ENCODE assay signal across 8 mouse cellular contexts in the genomic region with DNA sequence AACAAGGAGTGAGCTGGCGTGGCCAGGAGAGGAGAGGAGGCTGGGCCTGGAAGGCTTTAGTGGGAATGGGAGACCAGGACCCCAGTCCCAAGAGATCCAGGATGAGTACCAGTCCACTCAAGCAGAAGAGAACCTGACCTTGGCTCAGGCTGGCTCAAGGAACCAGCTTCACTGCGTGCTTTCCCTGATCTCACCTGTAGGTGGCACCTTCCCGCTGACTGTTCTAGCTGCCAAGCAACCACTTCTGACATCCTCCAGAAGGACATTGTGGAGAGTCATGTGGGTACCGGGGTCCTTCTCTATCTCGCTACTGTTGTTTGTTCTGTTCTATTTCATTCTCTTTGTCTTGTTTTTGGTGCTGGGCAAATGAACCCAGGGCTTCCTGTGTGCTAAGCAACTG.
A peak's percentile ranks its signal among the peaks of the same experiment; 100 is the strongest.
DNase-seq lines count a peak whose midpoint lies in the region; ATAC-seq and TF ChIP-seq lines count a peak whose summit lies in the region.

No protein-coding gene starts in this region.

- TF ChIP-seq CTCF in heart, adult 2 months (IDR thresholded peaks at IDR 0.05), result peak; percentile 83
- peak; percentile 79 for TF ChIP-seq CTCF in stomach, postnatal 0 days (IDR thresholded peaks at IDR 0.05; ENCODE audit: low read depth)

- no peak overlapping the region for H3K27ac ChIP-seq in heart, adult 2 months
- H3K27ac ChIP-seq in heart, embryonic 10.5 days, result no peak overlapping the region
- no peak overlapping the region for H3K27ac ChIP-seq in forebrain, embryonic 12.5 days
- H3K27ac ChIP-seq in stomach, postnatal 0 days (replicated peaks), result no peak overlapping the region

- intact Hi-C loops in heart, adult 2 months (cut with DNase I), result loop anchor here (2.0 to 5.0 kb wide), 2 partner anchors 81 to 321 kb away; a partner anchor contains a TSS

- peak; percentile 49; the same call in 1 of the 2 replicates for ATAC-seq in forebrain, embryonic 12.5 days (ENCODE audit: low FRiP score)
- ATAC-seq in stomach, postnatal 0 days (ENCODE audit: low FRiP score, low TSS enrichment), result 0 out of 2 replicates have a peak, but pooled peaks have one; percentile 29

- no peaks in the 10 kb centered on the region for H3K9me3 ChIP-seq in heart, embryonic 10.5 days
- H3K9me3 ChIP-seq in forebrain, embryonic 12.5 days, result no peaks in the 10 kb centered on the region
- no peaks in the 10 kb centered on the region for H3K9me3 ChIP-seq in stomach, postnatal 0 days (ENCODE audit: control insufficient read depth, low read length)

- H3K4me3 ChIP-seq in heart, adult 2 months, result no peak overlapping the region
- H3K4me3 ChIP-seq in heart, embryonic 10.5 days, result no peak overlapping the region
- H3K4me3 ChIP-seq in forebrain, embryonic 12.5 days (replicated peaks), result no peak overlapping the region
- H3K4me3 ChIP-seq in stomach, postnatal 0 days (ENCODE audit: low read depth, low read length), result no peak overlapping the region

- no peak for TF ChIP-seq EP300 in heart, adult 2 months (IDR thresholded peaks at IDR 0.05; ENCODE audit: insufficient read depth, low read depth, low read length)
- no peak for TF ChIP-seq EP300 in stomach, postnatal 0 days (optimal IDR thresholded peaks at IDR 0.05)

- H3K79me2 ChIP-seq in heart, adult 2 months (replicated peaks; ENCODE audit: control insufficient read depth, insufficient read depth, low read length), result no peaks in the 10 kb centered on the region

- H3K4me1 ChIP-seq in heart, adult 2 months (ENCODE audit: control insufficient read depth, insufficient read depth, low read length), result no peaks in the 10 kb centered on the region
- peaks cover 7% of the 10 kb centered on the region for H3K4me1 ChIP-seq in heart, embryonic 10.5 days
- H3K4me1 ChIP-seq in forebrain, embryonic 12.5 days, result no peaks in the 10 kb centered on the region; the same call in 1 of the 2 replicates
- H3K4me1 ChIP-seq in stomach, postnatal 0 days (replicated peaks; ENCODE audit: control insufficient read depth, insufficient read depth), result no peaks in the 10 kb centered on the region

- no peak overlapping the region for H3K4me2 ChIP-seq in forebrain, embryonic 12.5 days
- H3K4me2 ChIP-seq in stomach, postnatal 0 days (replicated peaks; ENCODE audit: low read depth), result no peak overlapping the region

- H3K9ac ChIP-seq in heart, adult 2 months (ENCODE audit: low read depth, low read length), result no peak overlapping the region
- H3K9ac ChIP-seq in forebrain, embryonic 12.5 days, result no peak overlapping the region
- H3K9ac ChIP-seq in stomach, postnatal 0 days (ENCODE audit: low read length), result no peak overlapping the region

- TF ChIP-seq POLR2A in heart, adult 2 months (IDR thresholded peaks at IDR 0.05; ENCODE audit: insufficient read depth, low read depth, low read length), result no peak

- H3K27me3 ChIP-seq in heart, adult 2 months (ENCODE audit: control insufficient read depth, insufficient read depth, low read length), result no peaks in the 10 kb centered on the region
- H3K27me3 ChIP-seq in heart, embryonic 10.5 days (ENCODE audit: insufficient read depth, poor library complexity, severe bottlenecking), result no peaks in the 10 kb centered on the region
- no peaks in the 10 kb centered on the region for H3K27me3 ChIP-seq in forebrain, embryonic 12.5 days
- H3K27me3 ChIP-seq in stomach, postnatal 0 days (ENCODE audit: control insufficient read depth, insufficient read depth, low read length), result no peaks in the 10 kb centered on the region

- WGBS in heart, adult 2 months, result 26% methylated on average over 5 of the region's 5 CpGs
- 18% methylated on average over 5 of the region's 5 CpGs for WGBS in heart, embryonic 10.5 days
- 31% methylated on average over 5 of the region's 5 CpGs for WGBS in forebrain, embryonic 12.5 days
- 23% methylated on average over 5 of the region's 5 CpGs for WGBS in stomach, postnatal 0 days

- peak; percentile 41 to 62 for DNase-seq in heart, adult 2 months
- DNase-seq in heart, embryonic 10.5 days (ENCODE audit: low spot score), result no peak
- peak; percentile 15 for DNase-seq in A20 (ENCODE audit: low read depth, low spot score)
- peak; percentile 72 for DNase-seq in adrenal gland, postnatal 36 days
- peak; percentile 70 for DNase-seq in kidney, postnatal 10 days
- peak; percentile 61 for DNase-seq in lung, postnatal 14 days
- DNase-seq in stomach, postnatal 0 days (ENCODE audit: low spot score), result peak; percentile 40

- no peaks in the 10 kb centered on the region for H3K36me3 ChIP-seq in heart, adult 2 months (ENCODE audit: control insufficient read depth, insufficient read depth, low read length)
- H3K36me3 ChIP-seq in heart, embryonic 10.5 days, result no peaks in the 10 kb centered on the region
- no peaks in the 10 kb centered on the region for H3K36me3 ChIP-seq in forebrain, embryonic 12.5 days (replicated peaks)
- no peaks in the 10 kb centered on the region for H3K36me3 ChIP-seq in stomach, postnatal 0 days (ENCODE audit: control insufficient read depth, insufficient read depth, low read length)
